ENCODE assay signal across 17 mouse cellular contexts in genomic region chr6:113370194-113370929, GRCm38 (mm10). TPM values are rescaled to one million over a fixed set of nuclear protein-coding genes. Genes with fewer than 3 reads are reported as not detected.
A peak's percentile ranks its signal among the peaks of the same experiment; 100 is the strongest.
DNase-seq lines count a peak whose midpoint lies in the region; ATAC-seq and TF ChIP-seq lines count a peak whose summit lies in the region.
"Had no signal": no experiment of that assay in that cellular context is flagged by ENCODE, and none has a peak within 500 bp of the region (broad histone marks: within the 10 kb centered on the region; RNA-seq: fewer than 3 reads in every experiment).

No protein-coding gene starts in this region.

- ATAC-seq in kidney, embryonic 14.5 days (ENCODE audit: low FRiP score, low TSS enrichment): peak; percentile 60; the same call in 1 of the 2 replicates
- ATAC-seq in lung, postnatal 0 days: 0 out of 2 replicates have a peak, but pooled peaks have one; percentile 26
- ATAC-seq in cerebellum, adult (ENCODE audit: insufficient number of reproducible peaks, low FRiP score, low TSS enrichment): no peak
- ATAC-seq: forebrain, embryonic 16.5 days had no signal

- TF ChIP-seq CTCF in lung, postnatal 0 days (IDR thresholded peaks at IDR 0.05): no peak

- H3K4me2 ChIP-seq in kidney, embryonic 14.5 days (replicated peaks; ENCODE audit: low read depth, low read length): no peak overlapping the region
- no peak overlapping the region for H3K4me2 ChIP-seq in lung, postnatal 0 days (replicated peaks; ENCODE audit: low read depth, low read length)
- H3K4me2 ChIP-seq: embryonic facial prominence, embryonic 12.5 days; heart, embryonic 12.5 days had no signal

- no peak overlapping the region for H3K4me3 ChIP-seq in kidney, embryonic 14.5 days (ENCODE audit: low read length)
- no peak overlapping the region for H3K4me3 ChIP-seq in lung, postnatal 0 days (ENCODE audit: low read depth, low read length)
- H3K4me3 ChIP-seq: embryonic facial prominence, embryonic 12.5 days; heart, adult 2 months; heart, embryonic 12.5 days; hindbrain, embryonic 10.5 days had no signal

- no peaks in the 10 kb centered on the region for H3K4me1 ChIP-seq in kidney, embryonic 14.5 days (ENCODE audit: control insufficient read depth, insufficient read depth, low read length)
- no peaks in the 10 kb centered on the region for H3K4me1 ChIP-seq in lung, postnatal 0 days (ENCODE audit: insufficient read depth, low read depth, low read length)
- H3K4me1 ChIP-seq: embryonic facial prominence, embryonic 12.5 days; heart, embryonic 12.5 days; hindbrain, embryonic 10.5 days had no signal

- WGBS in kidney, embryonic 14.5 days: 80% methylated on average over 20 of the region's 20 CpGs
- 73% methylated on average over 20 of the region's 20 CpGs for WGBS in lung, postnatal 0 days

- H3K9ac ChIP-seq in kidney, embryonic 14.5 days (ENCODE audit: low read depth, low read length): no peak overlapping the region
- H3K9ac ChIP-seq in lung, postnatal 0 days (replicated peaks; ENCODE audit: low read depth): no peak overlapping the region
- H3K9ac ChIP-seq: embryonic facial prominence, embryonic 12.5 days; heart, embryonic 12.5 days had no signal

- TF ChIP-seq EP300 in lung, postnatal 0 days (IDR thresholded peaks at IDR 0.05): no peak

- DNase-seq in kidney, adult 18-20 months: no peak
- peak; percentile 58 for DNase-seq in kidney, postnatal 10 days
- no peak for DNase-seq in kidney, adult 8-10 months
- no peak for DNase-seq in lung, postnatal 0 days (ENCODE audit: low spot score)
- no peak for DNase-seq in lung, postnatal 4 days
- DNase-seq: adrenal gland, postnatal 10 days; cerebellum, adult 11-12 months; cerebellum, adult 9-10 months; cerebellum, postnatal 25 days; gastrocnemius, postnatal 10 days; heart, adult 2 months had no signal

- H3K27me3 ChIP-seq in kidney, embryonic 14.5 days (ENCODE audit: control insufficient read depth, insufficient read depth, low read length): no peaks in the 10 kb centered on the region
- H3K27me3 ChIP-seq in lung, postnatal 0 days (replicated peaks; ENCODE audit: insufficient read depth, low read length): no peaks in the 10 kb centered on the region
- H3K27me3 ChIP-seq: embryonic facial prominence, embryonic 12.5 days; heart, embryonic 12.5 days had no signal

- H3K36me3 ChIP-seq in kidney, embryonic 14.5 days (ENCODE audit: control insufficient read depth, insufficient read depth, low read length): peaks cover 76% of the 10 kb centered on the region
- H3K36me3 ChIP-seq in lung, postnatal 0 days (ENCODE audit: insufficient read depth, low read length): peaks cover 45% of the 10 kb centered on the region

- H3K27ac ChIP-seq in kidney, embryonic 14.5 days (ENCODE audit: low read depth, low read length): peak overlapping the region; percentile 65; the same call in 1 of the 2 replicates
- H3K27ac ChIP-seq in lung, postnatal 0 days (ENCODE audit: low read length): no peak overlapping the region
- H3K27ac ChIP-seq: embryonic facial prominence, embryonic 12.5 days; heart, adult 2 months; hindbrain, embryonic 10.5 days had no signal

- H3K9me3 ChIP-seq in kidney, embryonic 14.5 days (ENCODE audit: control insufficient read depth, low read length): no peaks in the 10 kb centered on the region
- no peaks in the 10 kb centered on the region for H3K9me3 ChIP-seq in lung, postnatal 0 days (ENCODE audit: low read length)
- H3K9me3 ChIP-seq: embryonic facial prominence, embryonic 12.5 days; heart, embryonic 12.5 days; hindbrain, embryonic 10.5 days had no signal

RNA-seq across cellular contexts. Expression of gene Tada3, which starts 7.3 kb away (rescaled TPM):
- 59.9 and 65.8 TPM in 2 replicates for polyA plus RNA-seq in kidney, embryonic 14.5 days (2014; fragmentation: Nextera tagmentation; extraction: Ambion mirVana)
- 33.2 and 36.7 TPM in 2 replicates for polyA plus RNA-seq in lung, postnatal 0 days (2015; fragmentation: Nextera tagmentation; extraction: Ambion mirVana)

RNA-seq across cellular contexts. Expression of gene Arpc4, which starts 7.6 kb away (rescaled TPM):
- 230 and 351 TPM in 2 replicates for polyA plus RNA-seq in kidney, embryonic 14.5 days (2014; fragmentation: Nextera tagmentation; extraction: Ambion mirVana)
- 349 and 358 TPM in 2 replicates for polyA plus RNA-seq in lung, postnatal 0 days (2015; fragmentation: Nextera tagmentation; extraction: Ambion mirVana)

RNA-seq across cellular contexts. Expression of gene Ttll3, which starts 18.7 kb away (rescaled TPM):
- polyA plus RNA-seq in kidney, embryonic 14.5 days (2014; fragmentation: Nextera tagmentation; extraction: Ambion mirVana): 2.0 and 2.4 TPM in 2 replicates
- 11.5 and 12.4 TPM in 2 replicates for polyA plus RNA-seq in lung, postnatal 0 days (2015; fragmentation: Nextera tagmentation; extraction: Ambion mirVana)

RNA-seq across cellular contexts. Expression of gene Camk1, which starts 26.6 kb away (rescaled TPM):
- polyA plus RNA-seq in kidney, embryonic 14.5 days (2014; fragmentation: Nextera tagmentation; extraction: Ambion mirVana): 112 and 114 TPM in 2 replicates
- polyA plus RNA-seq in lung, postnatal 0 days (2015; fragmentation: Nextera tagmentation; extraction: Ambion mirVana): 110 and 129 TPM in 2 replicates

RNA-seq across cellular contexts. Expression of gene Ogg1, which starts 43.6 kb away (rescaled TPM):
- 17.3 and 18.4 TPM in 2 replicates for polyA plus RNA-seq in kidney, embryonic 14.5 days (2014; fragmentation: Nextera tagmentation; extraction: Ambion mirVana)
- 11.7 and 12.4 TPM in 2 replicates for polyA plus RNA-seq in lung, postnatal 0 days (2015; fragmentation: Nextera tagmentation; extraction: Ambion mirVana)
